Mouse (Mus musculus): ENCODE data around the gene Pcsk4. TPM values are rescaled to one million over a fixed set of nuclear protein-coding genes. Genes with fewer than 3 reads are reported as not detected.

Gene Pcsk4
- total and polyA plus RNA-seq, 2 experiments from 2014 or later, result 3.8 to 11.8 TPM

DNA sequence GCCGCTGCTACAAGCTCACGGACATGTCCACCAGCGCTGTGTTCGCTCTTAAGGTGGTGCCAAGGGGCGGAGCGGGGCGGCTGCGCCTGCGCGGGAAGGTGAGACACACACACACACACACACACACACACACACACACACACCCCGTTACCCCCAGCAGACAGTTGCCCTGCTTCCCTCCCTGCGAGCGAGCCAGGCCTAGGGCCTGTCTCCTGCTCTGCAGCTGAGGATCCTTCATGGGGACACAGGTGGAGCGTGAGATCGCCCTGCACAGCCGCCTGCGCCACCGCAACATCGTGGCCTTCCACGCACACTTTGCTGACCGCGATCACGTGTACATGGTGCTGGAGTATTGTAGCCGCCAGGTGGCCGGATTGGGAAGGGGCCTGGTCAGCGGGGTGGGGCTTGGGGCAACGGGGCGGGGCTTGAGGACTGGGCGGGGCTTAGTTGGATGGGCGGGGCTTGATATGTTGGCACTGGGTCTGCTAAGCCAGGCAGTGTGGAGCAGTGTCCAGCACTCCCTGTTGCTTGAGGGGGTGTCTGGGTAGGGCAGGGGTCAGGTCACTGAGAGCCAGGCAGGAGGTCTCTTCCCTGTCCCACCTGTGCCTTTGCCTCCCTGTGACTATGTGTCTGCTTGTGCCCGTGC, 28.8 kb upstream of the Pcsk4 start:
- Histone ChIP-seq H3K9me3 (ENCODE audit: low read length) (no peaks in the 10 kb centered on the region), H3K36me3 (ENCODE audit: insufficient read depth, low read length) (no peaks in the 10 kb centered on the region), H3K27me3 (ENCODE audit: insufficient read depth, low read length) (peaks cover 30% of the 10 kb centered on the region), H3K4me2 (ENCODE audit: low read depth, low read length) (peak overlapping the region; percentile 60), H3K4me3 (ENCODE audit: low read length) (peak overlapping the region; percentile 37), H3K9ac (replicated peaks; ENCODE audit: low read length) (peak overlapping the region; percentile 30; the same call in 1 of the 2 replicates), H3K4me1 (ENCODE audit: insufficient read depth, low read length) (no peaks in the 10 kb centered on the region; the same call in 1 of the 2 replicates), H3K27ac (no peak overlapping the region)
- peak; percentile 52 for TF ChIP-seq CTCF (IDR thresholded peaks at IDR 0.05; ENCODE audit: low read depth)
- WGBS, result 8% methylated on average over 31 of the region's 31 CpGs
- DNase-seq (ENCODE audit: low spot score) (peak; percentile 73), ATAC-seq (peak; percentile 77)

DNA sequence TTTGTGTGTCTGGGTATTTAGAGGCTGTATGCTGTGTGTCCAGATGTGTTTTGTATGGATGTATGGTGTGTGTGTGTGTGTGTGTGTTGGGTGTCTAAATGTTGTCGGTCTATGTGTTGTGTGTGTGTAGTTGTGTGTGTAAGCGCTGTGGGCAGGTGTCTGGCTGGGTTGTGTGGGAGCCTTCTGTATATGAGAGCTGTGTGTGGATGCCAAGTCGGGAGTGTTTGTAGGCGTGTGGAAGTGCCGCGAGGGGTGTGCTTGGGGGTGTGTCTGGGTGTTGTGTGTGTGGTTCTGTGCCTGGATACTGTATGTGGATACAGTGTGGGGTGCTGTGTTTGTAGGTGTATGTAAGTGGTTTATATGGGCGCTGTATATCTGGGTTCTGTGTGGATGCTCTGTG, 28.0 kb upstream of the Pcsk4 start:
- 30% methylated on average over 7 of the region's 7 CpGs for WGBS
- no peak for TF ChIP-seq CTCF (IDR thresholded peaks at IDR 0.05; ENCODE audit: low read depth)
- peaks cover 30% of the 10 kb centered on the region for H3K27me3 ChIP-seq (ENCODE audit: insufficient read depth, low read length)
- ATAC-seq (peak; percentile 10; the same call in 1 of the 2 replicates), DNase-seq (ENCODE audit: low spot score) (no peak)
- no peaks in the 10 kb centered on the region for H3K36me3 ChIP-seq (ENCODE audit: insufficient read depth, low read length)
- no peak overlapping the region for H3K9ac ChIP-seq (replicated peaks; ENCODE audit: low read length)
- peak overlapping the region; percentile 37 for H3K4me3 ChIP-seq (ENCODE audit: low read length)
- H3K9me3 ChIP-seq (ENCODE audit: low read length), result no peaks in the 10 kb centered on the region
- H3K4me2 ChIP-seq (ENCODE audit: low read depth, low read length), result peak overlapping the region; percentile 60
- H3K4me1 ChIP-seq (ENCODE audit: insufficient read depth, low read length), result no peaks in the 10 kb centered on the region; the same call in 1 of the 2 replicates
- H3K27ac ChIP-seq, result no peak overlapping the region

DNA sequence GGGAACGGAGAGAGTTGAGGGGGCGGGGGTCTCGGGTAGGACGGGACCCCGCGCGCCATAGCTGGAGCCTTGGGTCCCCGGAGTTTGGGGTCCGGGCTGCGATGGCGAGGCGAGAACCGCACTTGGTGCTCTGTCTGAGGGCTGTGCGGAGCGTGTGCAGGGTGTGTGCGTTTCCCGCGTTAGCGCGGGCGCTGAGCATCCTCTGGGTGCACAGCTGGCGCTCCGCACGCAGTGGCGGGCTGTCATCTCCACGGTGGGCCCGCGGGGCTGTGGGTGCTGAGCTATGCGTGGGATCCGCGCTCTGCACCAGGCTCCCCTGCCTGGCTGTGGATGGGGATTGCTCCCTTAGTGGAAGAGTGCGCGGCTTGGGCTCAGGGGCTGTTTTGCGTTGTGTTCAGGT, 27.4 kb upstream of the Pcsk4 start:
- ATAC-seq, result peak; percentile 18; the same call in 1 of the 2 replicates
- H3K36me3 ChIP-seq (ENCODE audit: insufficient read depth, low read length), result no peaks in the 10 kb centered on the region
- no peak for TF ChIP-seq CTCF (IDR thresholded peaks at IDR 0.05; ENCODE audit: low read depth)
- H3K9me3 ChIP-seq (ENCODE audit: low read length), result no peaks in the 10 kb centered on the region
- H3K27me3 ChIP-seq (ENCODE audit: insufficient read depth, low read length), result peaks cover 30% of the 10 kb centered on the region
- peak overlapping the region; percentile 37 for H3K4me3 ChIP-seq (ENCODE audit: low read length)
- H3K4me1 ChIP-seq (ENCODE audit: insufficient read depth, low read length), result no peaks in the 10 kb centered on the region; the same call in 1 of the 2 replicates
- H3K27ac ChIP-seq, result no peak overlapping the region
- H3K4me2 ChIP-seq (ENCODE audit: low read depth, low read length), result peak overlapping the region; percentile 60
- WGBS, result under 1% methylated on average over 34 of the region's 34 CpGs
- no peak for DNase-seq (ENCODE audit: low spot score)
- peak overlapping the region; percentile 40; the same call in 1 of the 2 replicates for H3K9ac ChIP-seq (replicated peaks; ENCODE audit: low read length)

GRCm38 (mm10) chr10:80356001-80356682, 26.8 kb upstream of the Pcsk4 start, which contains the start of gene Plk5:
Gene Plk5, plus strand, starts transcription at chr10:80356459.
- H3K9ac ChIP-seq (replicated peaks; ENCODE audit: low read length), result peak within 1 kb of the TSS; percentile 40; the same call in 1 of the 2 replicates
- H3K27me3 ChIP-seq (ENCODE audit: insufficient read depth, low read length), result peaks cover 30% of the 10 kb centered on the region
- under 1% methylated on average over 47 of the region's 53 CpGs for WGBS
- no peaks in the 10 kb centered on the region for H3K36me3 ChIP-seq (ENCODE audit: insufficient read depth, low read length)
- H3K4me2 ChIP-seq (ENCODE audit: low read depth, low read length), result peak within 1 kb of the TSS; percentile 60
- no peak for TF ChIP-seq CTCF (IDR thresholded peaks at IDR 0.05; ENCODE audit: low read depth)
- H3K4me1 ChIP-seq (ENCODE audit: insufficient read depth, low read length), result no peaks in the 10 kb centered on the region; the same call in 1 of the 2 replicates
- H3K4me3 ChIP-seq (ENCODE audit: low read length), result peak within 1 kb of the TSS; percentile 37
- H3K9me3 ChIP-seq (ENCODE audit: low read length), result no peaks in the 10 kb centered on the region
- DNase-seq (ENCODE audit: low spot score), result peak; percentile 24
- ATAC-seq, result no peak
- H3K27ac ChIP-seq, result no peak within 1 kb of the TSS

- no peak for TF ChIP-seq CTCF (IDR thresholded peaks at IDR 0.05; ENCODE audit: low read depth)
- no peaks in the 10 kb centered on the region; the same call in 1 of the 2 replicates for H3K4me1 ChIP-seq (ENCODE audit: insufficient read depth, low read length)
- no peak overlapping the region for H3K9ac ChIP-seq (replicated peaks; ENCODE audit: low read length)
- ATAC-seq, result no peak
- no peaks in the 10 kb centered on the region for H3K9me3 ChIP-seq (ENCODE audit: low read length)
- H3K4me2 ChIP-seq (ENCODE audit: low read depth, low read length), result no peak overlapping the region
- no peak for DNase-seq (ENCODE audit: low spot score)
- peaks cover 37% of the 10 kb centered on the region for H3K27me3 ChIP-seq (ENCODE audit: insufficient read depth, low read length)
- H3K27ac ChIP-seq, result no peak overlapping the region
- H3K4me3 ChIP-seq (ENCODE audit: low read length), result no peak overlapping the region
- H3K36me3 ChIP-seq (ENCODE audit: insufficient read depth, low read length), result no peaks in the 10 kb centered on the region
- 10% methylated on average over 9 of the region's 9 CpGs for WGBS
Measured at GRCm38 (mm10) chr10:80355431-80355830, 26.1 kb upstream of the Pcsk4 start.

DNA sequence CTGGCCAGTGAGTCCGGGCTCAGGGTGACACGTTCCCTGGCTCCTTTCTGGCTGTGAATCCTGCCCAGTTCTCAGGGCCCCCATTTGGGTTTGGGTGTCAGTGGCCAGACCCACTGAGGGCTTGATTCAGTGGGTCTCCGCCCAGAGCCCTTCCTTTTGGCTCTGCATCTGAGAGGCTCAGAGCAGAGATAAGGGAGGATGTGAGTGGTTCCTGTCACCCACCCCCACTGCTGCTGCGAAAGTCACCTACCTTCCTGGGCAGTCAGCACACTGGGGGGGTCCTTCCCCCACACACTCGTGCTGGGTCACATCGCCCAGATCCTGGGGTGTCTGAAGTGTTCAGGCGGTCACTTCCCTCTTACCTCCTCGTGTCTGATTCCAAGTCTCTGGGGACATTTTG, 23.4 kb upstream of the Pcsk4 start:
- no peak for DNase-seq (ENCODE audit: low spot score)

More for the DNA sequence above, 23.4 kb upstream of the Pcsk4 start:
- Histone ChIP-seq H3K36me3 (ENCODE audit: insufficient read depth, low read length) (no peaks in the 10 kb centered on the region), H3K4me1 (ENCODE audit: insufficient read depth, low read length) (no peaks in the 10 kb centered on the region; the same call in 1 of the 2 replicates), H3K9me3 (ENCODE audit: low read length) (no peaks in the 10 kb centered on the region), H3K4me2 (ENCODE audit: low read depth, low read length) (no peak overlapping the region), H3K27me3 (ENCODE audit: insufficient read depth, low read length) (peaks cover 62% of the 10 kb centered on the region), H3K9ac (replicated peaks; ENCODE audit: low read length) (no peak overlapping the region), H3K27ac (no peak overlapping the region), H3K4me3 (ENCODE audit: low read length) (no peak overlapping the region)
- WGBS, result 70% methylated on average over 8 of the region's 8 CpGs
- ATAC-seq, result no peak
- no peak for TF ChIP-seq CTCF (IDR thresholded peaks at IDR 0.05; ENCODE audit: low read depth)
